Mouse (Mus musculus): ENCODE measurements around the gene Olfr653.

The Olfr653 gene

GRCm38 (mm10) chr7:104577014-104577413, at the start of gene Olfr653:
Gene Olfr653, plus strand, starts transcription at chr7:104577314.
- DNase-seq (ENCODE audit: low spot score in 2 of 2), result no peak

- DNase-seq (ENCODE audit: low spot score in 2 of 2), result no peak
Observed at GRCm38 (mm10) chr7:104549833-104550232, 27.3 kb upstream of the Olfr653 start, which contains the start of gene Olfr651. Gene Olfr651, plus strand, starts transcription at chr7:104550133.

GRCm38 (mm10) chr7:104552700-104553099, 24.4 kb upstream of the Olfr653 start:
- no peak for DNase-seq (ENCODE audit: low spot score in 2 of 2)

GRCm38 (mm10) chr7:104560601-104561000, 16.5 kb upstream of the Olfr653 start, which contains the start of gene Olfr652:
Gene Olfr652, plus strand, starts transcription at chr7:104560901.
- no peak for DNase-seq (ENCODE audit: low spot score in 2 of 2)

- no peak for DNase-seq (ENCODE audit: low spot score in 2 of 2)
Observed at GRCm38 (mm10) chr7:104580846-104581245, 3.7 kb downstream of the Olfr653 start.

- no peak for DNase-seq (ENCODE audit: low spot score in 2 of 2)
Observed at GRCm38 (mm10) chr7:104581429-104581828, 4.3 kb downstream of the Olfr653 start.

GRCm38 (mm10) chr7:104586725-104587124, 9.6 kb downstream of the Olfr653 start, which contains the start of gene Olfr654:
Gene Olfr654, plus strand, starts transcription at chr7:104587025.
- DNase-seq (ENCODE audit: low spot score in 2 of 2), result no peak

- DNase-seq (ENCODE audit: low spot score in 2 of 2), result no peak
Observed at GRCm38 (mm10) chr7:104588274-104588673, 11.2 kb downstream of the Olfr653 start.

- DNase-seq (ENCODE audit: low spot score in 2 of 2), result no peak
Observed at GRCm38 (mm10) chr7:104601679-104602078, 24.6 kb downstream of the Olfr653 start, which contains the start of gene Olfr655. Gene Olfr655, minus strand, starts transcription at chr7:104601779.

GRCm38 (mm10) chr7:104603173-104603572, 26.1 kb downstream of the Olfr653 start:
- DNase-seq (ENCODE audit: low spot score in 2 of 2), result no peak

GRCm38 (mm10) chr7:104604727-104605126, 27.6 kb downstream of the Olfr653 start:
- no peak for DNase-seq (ENCODE audit: low spot score in 2 of 2)

GRCm38 (mm10) chr7:104613655-104614054, 36.5 kb downstream of the Olfr653 start, which contains the start of gene Olfr656:
Gene Olfr656, plus strand, starts transcription at chr7:104613955.
- DNase-seq (ENCODE audit: low spot score in 2 of 2), result no peak

- DNase-seq (ENCODE audit: low spot score in 2 of 2), result no peak
Observed at GRCm38 (mm10) chr7:104624494-104624893, 47.4 kb downstream of the Olfr653 start, which contains the start of gene Olfr657. Gene Olfr657, plus strand, starts transcription at chr7:104624794.
